Mouse (Mus musculus) G1E (cell line): ENCODE results near the gene Hddc2.

ENCODE experiments used
- CTCF ChIP-seq: IDR thresholded peaks from 2 replicates; pipeline ENCODE4 v1.5.1; 2012; ENCODE audit warnings: low read depth, low read length, inconsistent platforms, mixed read lengths
- GATA1 ChIP-seq: IDR thresholded peaks from 2 replicates; pipeline ENCODE4 v1.6.1; 2012; ENCODE audit warnings: borderline replicate concordance, low read length, inconsistent platforms, mixed read lengths
- POLR2AphosphoS5 ChIP-seq: IDR thresholded peaks from 2 replicates; pipeline ENCODE4 v1.6.1; 2012; ENCODE audit warnings: low read depth, low read length, inconsistent platforms; ENCODE audit not compliant: insufficient replicate concordance

DNA sequence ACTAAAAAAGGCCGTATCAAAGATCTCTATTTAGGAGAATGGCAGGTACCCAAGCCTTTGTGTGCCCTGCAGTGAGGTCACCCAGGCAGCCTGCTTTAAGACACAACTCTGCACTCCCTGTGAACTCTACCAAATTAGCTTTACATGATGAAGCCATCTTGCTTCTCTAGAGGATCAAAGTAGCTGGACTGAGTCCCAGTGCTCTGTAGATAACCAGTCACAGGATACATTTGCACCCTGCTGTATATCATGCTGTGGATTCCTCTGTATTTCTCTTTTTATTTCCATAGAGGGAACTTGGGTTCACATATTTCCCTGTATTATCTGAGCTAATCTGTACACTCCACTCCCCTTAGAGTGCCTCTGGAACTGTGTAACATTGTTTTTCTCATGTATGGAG, 40.0 kb upstream of the Hddc2 start:
- TF ChIP-seq CTCF: no peak
- no peak for TF ChIP-seq GATA1
- TF ChIP-seq POLR2AphosphoS5: no peak
